ENCODE assay signal across 9 mouse cellular contexts in genomic region chr11:62966424-62966764, GRCm38 (mm10). TPM values are rescaled to one million over a fixed set of nuclear protein-coding genes. Genes with fewer than 3 reads are reported as not detected.
DNase-seq lines count a peak whose midpoint lies in the region; ATAC-seq and TF ChIP-seq lines count a peak whose summit lies in the region.
"Had no signal": no experiment of that assay in that cellular context is flagged by ENCODE, and none has a peak within 500 bp of the region (broad histone marks: within the 10 kb centered on the region; RNA-seq: fewer than 3 reads in every experiment).

No protein-coding gene starts in this region.

- H3K4me1 ChIP-seq in lung, embryonic 14.5 days (ENCODE audit: insufficient read depth) = peaks cover 19% of the 10 kb centered on the region
- H3K4me1 ChIP-seq in forebrain, embryonic 12.5 days = peaks cover 20% of the 10 kb centered on the region
- no peaks in the 10 kb centered on the region for H3K4me1 ChIP-seq in intestine, postnatal 0 days (replicated peaks; ENCODE audit: control insufficient read depth, insufficient read depth, low read length)
- peaks cover 7% of the 10 kb centered on the region; the same call in 1 of the 2 replicates for H3K4me1 ChIP-seq in olfactory bulb, adult 2 months (ENCODE audit: control insufficient read depth, insufficient read depth, low read length)

- H3K36me3 ChIP-seq in lung, embryonic 14.5 days (ENCODE audit: insufficient read depth) = no peaks in the 10 kb centered on the region
- no peaks in the 10 kb centered on the region for H3K36me3 ChIP-seq in forebrain, embryonic 12.5 days (replicated peaks)
- H3K36me3 ChIP-seq in intestine, postnatal 0 days (ENCODE audit: control insufficient read depth, insufficient read depth) = no peaks in the 10 kb centered on the region

- no peaks in the 10 kb centered on the region for H3K27me3 ChIP-seq in lung, embryonic 14.5 days (ENCODE audit: insufficient read depth, low read length)
- H3K27me3 ChIP-seq in forebrain, embryonic 12.5 days = no peaks in the 10 kb centered on the region
- H3K27me3 ChIP-seq in intestine, postnatal 0 days (replicated peaks; ENCODE audit: control insufficient read depth, insufficient read depth, low read length) = peaks cover 15% of the 10 kb centered on the region
- H3K27me3 ChIP-seq: Patski had no signal

- H3K4me2 ChIP-seq in lung, embryonic 14.5 days = peak overlapping the region; percentile 64
- H3K4me2 ChIP-seq in forebrain, embryonic 12.5 days = peak overlapping the region; percentile 49
- no peak overlapping the region for H3K4me2 ChIP-seq in intestine, postnatal 0 days (replicated peaks; ENCODE audit: low read depth)

- peak overlapping the region; percentile 27; the same call in 1 of the 2 replicates for H3K4me3 ChIP-seq in lung, embryonic 14.5 days (ENCODE audit: low read depth, low read length)
- no peak overlapping the region for H3K4me3 ChIP-seq in forebrain, embryonic 12.5 days (replicated peaks)
- H3K4me3 ChIP-seq in intestine, postnatal 0 days (ENCODE audit: low read depth, low read length) = no peak overlapping the region
- H3K4me3 ChIP-seq in olfactory bulb, adult 2 months (ENCODE audit: insufficient read depth, low read depth, low read length) = no peak overlapping the region

- H3K9me3 ChIP-seq in lung, embryonic 14.5 days (ENCODE audit: low read depth, low read length) = no peaks in the 10 kb centered on the region
- no peaks in the 10 kb centered on the region for H3K9me3 ChIP-seq in forebrain, embryonic 12.5 days
- no peaks in the 10 kb centered on the region for H3K9me3 ChIP-seq in intestine, postnatal 0 days (ENCODE audit: control insufficient read depth)

- DNase-seq in lung, embryonic 14.5 days = no peak
- DNase-seq in lung, postnatal 14 days = no peak
- no peak for DNase-seq in cerebellum, postnatal 14 days
- no peak for DNase-seq in cerebellum, adult 11 months

- no peak for TF ChIP-seq POLR2A in olfactory bulb, adult 2 months (IDR thresholded peaks at IDR 0.05; ENCODE audit: insufficient read depth, low read depth, low read length)

- no peak for TF ChIP-seq CTCF in lung, embryonic 14.5 days (IDR thresholded peaks at IDR 0.05; ENCODE audit: low read depth)
- TF ChIP-seq CTCF in intestine, postnatal 0 days (IDR thresholded peaks at IDR 0.05; ENCODE audit: low read depth) = no peak
- no peak for TF ChIP-seq CTCF in olfactory bulb, adult 2 months (IDR thresholded peaks at IDR 0.05; ENCODE audit: insufficient read depth, low read depth, low read length)

- WGBS in lung, embryonic 14.5 days = 42% methylated on average over 3 of the region's 3 CpGs
- WGBS in forebrain, embryonic 12.5 days = 47% methylated on average over 3 of the region's 3 CpGs
- 58% methylated on average over 3 of the region's 3 CpGs for WGBS in intestine, postnatal 0 days
- WGBS in olfactory bulb, adult 2 months = 46% methylated on average over 3 of the region's 3 CpGs

- ATAC-seq in lung, embryonic 14.5 days (ENCODE audit: insufficient read depth) = peak; percentile 29; the same call in 1 of the 2 replicates
- ATAC-seq in forebrain, embryonic 12.5 days (ENCODE audit: low FRiP score) = no peak
- no peak for ATAC-seq in intestine, postnatal 0 days
- no peak for ATAC-seq in activated CD4-positive, CD25-positive, alpha-beta regulatory T cell, adult 4 months

- H3K27ac ChIP-seq in lung, embryonic 14.5 days (ENCODE audit: low read depth) = peak overlapping the region; percentile 98
- peak overlapping the region; percentile 80 for H3K27ac ChIP-seq in forebrain, embryonic 12.5 days
- peak overlapping the region; percentile 46 for H3K27ac ChIP-seq in intestine, postnatal 0 days (ENCODE audit: low read depth, low read length)
- H3K27ac ChIP-seq in olfactory bulb, adult 2 months (ENCODE audit: insufficient read depth, low read depth, low read length) = peak overlapping the region; percentile 64

- H3K9ac ChIP-seq in lung, embryonic 14.5 days = peak overlapping the region; percentile 58
- peak overlapping the region; percentile 26; the same call in 1 of the 2 replicates for H3K9ac ChIP-seq in forebrain, embryonic 12.5 days
- H3K9ac ChIP-seq in intestine, postnatal 0 days (ENCODE audit: low read depth, low read length) = no peak overlapping the region

RNA-seq across cellular contexts. Expression of gene Cdrt4, which starts 15.4 kb away (rescaled TPM):
- polyA plus RNA-seq in lung, embryonic 14.5 days (2014; fragmentation: Nextera tagmentation; extraction: Ambion mirVana) = 0.83 TPM in 1 of 2 replicates, not detected in the other
- not detected in 2 replicates for polyA plus RNA-seq in forebrain, embryonic 12.5 days (2016; fragmentation: Nextera tagmentation; extraction: Ambion mirVana)
- polyA plus RNA-seq in intestine, postnatal 0 days (2015; fragmentation: Nextera tagmentation; extraction: Ambion mirVana) = not detected in 2 replicates
- not detected in 2 replicates for polyA plus RNA-seq in olfactory bulb, adult 2 months (2012; ENCODE audit: insufficient read depth, insufficient read length, low replicate concordance, missing spikeins)
- not detected for polyA plus RNA-seq in activated CD4-positive, CD25-positive, alpha-beta regulatory T cell, adult 4 months (2017; shearing (Covaris generic))
- polyA plus RNA-seq: Patski had no signal

Comparison
In these comparisons a context has a peak if more than half of its experiments do, and no peak if none do; other contexts are left out.
1. H3K27ac ChIP-seq: peak in every context shown above with its lines; median percentile 98 in lung, embryonic 14.5 days; 80 in forebrain, embryonic 12.5 days; 64 in olfactory bulb, adult 2 months; 46 in intestine, postnatal 0 days.